Mouse (Mus musculus) MEL (cell line): ENCODE results near the gene Klrb1. TPM values are rescaled to one million over a fixed set of nuclear protein-coding genes. Genes with fewer than 3 reads are reported as not detected.

Source experiments
- DNase-seq: peaks from one replicate; pipeline ENCODE4 v3.0.0; 2011; ENCODE audit warnings: low read depth, low spot score
- H3K27ac ChIP-seq: 2 replicates; pipeline ENCODE4 v1.5.1; 2012; ENCODE audit warnings: low read depth, mild to moderate bottlenecking, control low read depth, low read length, moderate library complexity; ENCODE audit not compliant: control insufficient read depth
- H3K27me3 ChIP-seq, 2 experiments: fragments of 150-350 bp in 1 of 2; sonication (generic) in 1 of 2; 2 replicates each; pipeline ENCODE4 v1.6.1; 2012; ENCODE audit warnings: low read length in 2 of 2, mild to moderate bottlenecking in 2 of 2, improper control_type of control experiment in 1 of 2, moderate library complexity in 1 of 2; ENCODE audit not compliant: insufficient read depth in 2 of 2, control insufficient read depth in 1 of 2
- H3K36me3 ChIP-seq, 2 experiments: 2 replicates each; pipeline ENCODE4 v1.6.1; 2012 to 2014; ENCODE audit warnings: low read length in 2 of 2, improper control_type of control experiment in 1 of 2, inconsistent platforms in 1 of 2, mild to moderate bottlenecking in 1 of 2; ENCODE audit not compliant: insufficient read depth in 2 of 2, control insufficient read depth in 1 of 2
- H3K4me1 ChIP-seq, 2 experiments: fragments of 150-350 bp in 1 of 2; sonication (generic) in 1 of 2; 2 replicates each; pipeline ENCODE4 v1.6.1; 2012; ENCODE audit warnings: low read length in 2 of 2, improper control_type of control experiment in 1 of 2, mild to moderate bottlenecking in 1 of 2; ENCODE audit not compliant: insufficient read depth in 2 of 2, control insufficient read depth in 1 of 2
- H3K4me3 ChIP-seq, 2 experiments: fragments of 150-350 bp in 1 of 2; sonication (generic) in 1 of 2; 2 replicates each; pipeline ENCODE4 v1.5.1; 2012; ENCODE audit warnings: low read depth in 2 of 2, low read length in 2 of 2, mild to moderate bottlenecking in 2 of 2, moderate library complexity in 2 of 2, control low read depth in 1 of 2, improper control_type of control experiment in 1 of 2; ENCODE audit not compliant: control insufficient read depth in 1 of 2, insufficient read depth in 1 of 2
- H3K79me2 ChIP-seq: 2 replicates; pipeline ENCODE4 v1.6.1; 2012; ENCODE audit warnings: mild to moderate bottlenecking, low read length, moderate library complexity; ENCODE audit not compliant: control insufficient read depth, poor library complexity, insufficient read depth
- H3K9ac ChIP-seq: 2 replicates; pipeline ENCODE4 v1.6.1; 2012; ENCODE audit warnings: low read depth, mild to moderate bottlenecking, control low read depth, low read length, moderate library complexity; ENCODE audit not compliant: control insufficient read depth, poor library complexity, severe bottlenecking
- H3K9me3 ChIP-seq: fragments of 150-350 bp; sonication (generic); replicated peaks from 2 replicates; pipeline ENCODE4 v1.6.1; 2012; ENCODE audit warnings: mild to moderate bottlenecking, low read length, improper control_type of control experiment, moderate library complexity; ENCODE audit not compliant: insufficient read depth
- CTCF ChIP-seq, 3 experiments: IDR thresholded peaks in 2 of 3; conservative IDR thresholded peaks in 1 of 3; 2 replicates each; pipeline ENCODE4 v1.5.1; 2011 to 2012; ENCODE audit warnings: low read length in 3 of 3, low read depth in 2 of 3, mild to moderate bottlenecking in 2 of 3, improper control_type of control experiment in 1 of 3, inconsistent platforms in 1 of 3, mixed read lengths in 1 of 3, moderate library complexity in 1 of 3; ENCODE audit not compliant: control insufficient read depth in 1 of 3, insufficient read depth in 1 of 3, poor library complexity in 1 of 3, severe bottlenecking in 1 of 3
- ELF1 ChIP-seq: IDR thresholded peaks from 2 replicates; pipeline ENCODE4 v1.6.1; 2014; ENCODE audit warnings: low read depth, mild to moderate bottlenecking, inconsistent platforms, low read length, improper control_type of control experiment, moderate library complexity
- HCFC1 ChIP-seq: IDR thresholded peaks from 2 replicates; pipeline ENCODE4 v1.6.1; 2012; ENCODE audit warnings: low read depth, mild to moderate bottlenecking, inconsistent platforms, low read length, improper control_type of control experiment, moderate library complexity
- JUND ChIP-seq: IDR thresholded peaks from 2 replicates; pipeline ENCODE4 v1.6.1; 2011; ENCODE audit warnings: low read depth, mild to moderate bottlenecking, improper control_type of control experiment, low read length
- POLR2AphosphoS2 ChIP-seq: IDR thresholded peaks from 2 replicates; pipeline ENCODE4 v1.6.1; 2011; ENCODE audit warnings: low read length, improper control_type of control experiment
- TAL1 ChIP-seq: IDR thresholded peaks from 2 replicates; pipeline ENCODE4 v1.6.1; 2012; ENCODE audit warnings: mild to moderate bottlenecking, inconsistent platforms, low read length, moderate library complexity, mixed read lengths
- TCF12 ChIP-seq: IDR thresholded peaks from 2 replicates; pipeline ENCODE4 v1.6.1; 2014; ENCODE audit warnings: low read depth, mild to moderate bottlenecking, inconsistent platforms, low read length, improper control_type of control experiment, moderate library complexity
- UBTF ChIP-seq: IDR thresholded peaks from 2 replicates; pipeline ENCODE4 v1.6.1; 2012; ENCODE audit warnings: low read depth, mild to moderate bottlenecking, inconsistent platforms, low read length, improper control_type of control experiment, moderate library complexity, borderline replicate concordance; ENCODE audit not compliant: insufficient read depth
- USF1 ChIP-seq: IDR thresholded peaks from 2 replicates; pipeline ENCODE4 v1.6.1; 2014; ENCODE audit warnings: low read depth, mild to moderate bottlenecking, inconsistent platforms, low read length, improper control_type of control experiment, moderate library complexity
- ZC3H11A ChIP-seq: IDR thresholded peaks from 2 replicates; pipeline ENCODE4 v1.6.1; 2012; ENCODE audit warnings: low read depth, mild to moderate bottlenecking, inconsistent platforms, low read length, improper control_type of control experiment
- ZMIZ1 ChIP-seq: IDR thresholded peaks from 2 replicates; pipeline ENCODE4 v1.6.1; 2012; ENCODE audit warnings: low read depth, mild to moderate bottlenecking, inconsistent platforms, low read length, improper control_type of control experiment, moderate library complexity
- ZNF384 ChIP-seq: IDR thresholded peaks from 2 replicates; pipeline ENCODE4 v1.6.1; 2012; ENCODE audit warnings: low read depth, mild to moderate bottlenecking, inconsistent platforms, low read length, improper control_type of control experiment
- polyA plus RNA-seq, 2 experiments: library from polyadenylated mRNA; stranded (reverse) in 1 of 2; unstranded in 1 of 2; fragments of >175 nt in 1 of 2; fragments of >200 nt in 1 of 2; gene quantifications; 2 replicates each; pipeline versions ENCODE4 v1.2.1 to v1.2.4; 2012; ENCODE audit warnings: low replicate concordance in 2 of 2, low read depth in 1 of 2; ENCODE audit not compliant: insufficient read length in 2 of 2, insufficient read depth in 1 of 2, missing spikeins in 1 of 2
- total RNA-seq: library from RNA; depleted of rRNA; stranded (reverse); fragments of 300-350 nt; gene quantifications from 2 replicates; pipeline ENCODE4 v1.2.3, GENCODE M21; 2012

Gene Klrb1
- total and polyA plus RNA-seq, 3 experiments: not detected

GRCm38 (mm10) chr6:128736100-128736499 is 13.2 kb upstream of the Klrb1 start:
- H3K27ac ChIP-seq: no peak overlapping the region
- no peak overlapping the region for H3K9ac ChIP-seq
- no peak overlapping the region for H3K4me3 ChIP-seq
- H3K9me3 ChIP-seq: no peaks in the 10 kb centered on the region
- H3K27me3 ChIP-seq: no peaks in the 10 kb centered on the region
- no peaks in the 10 kb centered on the region for H3K36me3 ChIP-seq
- no peaks in the 10 kb centered on the region for H3K4me1 ChIP-seq
- TF ChIP-seq ELF1: no peak
- peak; percentile 26 to 36 (median 26); a peak in 5 of 6 replicates for TF ChIP-seq CTCF (IDR thresholded peaks at IDR 0.05 in 2 of 3, conservative IDR thresholded peaks at IDR 0.05 in 1 of 3; ENCODE audit: control insufficient read depth in 1 of 3, insufficient read depth in 1 of 3, low read depth in 2 of 3, low read length in 3 of 3, poor library complexity in 1 of 3, severe bottlenecking in 1 of 3)
- H3K79me2 ChIP-seq: no peaks in the 10 kb centered on the region
- peak; percentile 17 for DNase-seq

DNA sequence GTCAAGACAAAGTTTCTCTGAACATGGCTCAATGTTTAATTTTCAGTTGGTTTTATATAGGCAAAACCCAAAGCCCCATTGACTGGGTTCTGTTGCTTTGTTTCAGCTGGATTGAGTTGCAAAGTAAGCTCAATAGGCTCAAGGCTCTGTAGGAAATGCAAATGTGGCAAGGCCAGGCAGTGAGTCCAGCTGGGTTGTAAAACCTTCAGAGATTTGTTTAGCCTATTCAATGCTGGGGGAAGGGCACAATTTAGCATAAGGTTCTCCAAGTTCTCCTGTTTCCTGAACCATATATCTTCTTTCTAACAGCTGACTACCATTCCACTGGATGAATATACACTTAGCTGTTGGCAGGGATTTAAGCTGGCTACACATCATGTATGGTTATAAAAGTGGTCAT is 12.0 kb upstream of the Klrb1 start:
- no peak overlapping the region for H3K9ac ChIP-seq
- no peak overlapping the region for H3K27ac ChIP-seq
- DNase-seq: no peak
- no peaks in the 10 kb centered on the region for H3K36me3 ChIP-seq
- no peaks in the 10 kb centered on the region for H3K79me2 ChIP-seq
- H3K4me3 ChIP-seq: no peak overlapping the region
- H3K4me1 ChIP-seq: no peaks in the 10 kb centered on the region
- no peaks in the 10 kb centered on the region for H3K27me3 ChIP-seq
- TF ChIP-seq POLR2AphosphoS2: no peak
- no peaks in the 10 kb centered on the region for H3K9me3 ChIP-seq

DNA sequence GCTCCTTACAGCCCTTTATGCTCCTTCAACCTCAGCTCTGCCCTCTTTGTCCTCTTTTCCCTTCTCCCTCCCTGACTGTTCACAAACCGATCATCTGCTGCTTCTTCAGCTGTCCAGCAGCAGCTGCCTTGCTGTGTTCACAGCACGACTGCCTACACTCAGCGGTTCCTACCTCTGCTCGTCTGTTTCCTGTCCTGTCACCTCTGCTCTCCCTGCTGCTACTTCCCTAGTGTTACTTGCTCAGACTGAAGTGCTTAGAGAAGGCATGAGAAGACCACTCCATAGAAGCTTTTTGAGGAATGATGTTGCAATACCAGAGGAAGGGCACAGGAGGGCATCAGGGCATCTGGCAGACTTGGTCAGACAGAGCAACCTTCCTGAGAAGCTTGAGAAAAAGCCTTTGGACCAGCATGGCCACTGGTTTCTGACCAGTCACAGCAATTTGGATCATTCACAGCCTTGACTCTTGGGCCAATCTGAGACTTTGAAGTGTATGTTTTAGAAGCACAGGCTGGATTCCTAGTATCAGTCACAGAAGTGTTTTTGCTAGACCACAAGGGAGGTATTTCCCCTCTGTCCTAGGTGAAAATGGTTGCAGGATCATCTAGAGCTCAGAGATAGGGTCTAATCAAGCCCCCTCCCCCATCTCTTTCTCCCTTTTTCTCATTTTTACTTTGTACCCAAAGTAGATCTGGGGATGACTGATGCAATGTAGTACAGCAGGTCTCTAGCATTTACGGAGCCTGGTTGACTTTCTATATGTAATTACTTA is 11.2 kb upstream of the Klrb1 start:
- Histone ChIP-seq H3K27ac (no peak overlapping the region), H3K36me3 (no peaks in the 10 kb centered on the region), H3K9ac (no peak overlapping the region), H3K9me3 (no peaks in the 10 kb centered on the region), H3K79me2 (no peaks in the 10 kb centered on the region), H3K4me1 (no peaks in the 10 kb centered on the region), H3K4me3 (no peak overlapping the region), H3K27me3 (no peaks in the 10 kb centered on the region)
- DNase-seq: no peak
- no peak for TF ChIP-seq ZNF384
- TF ChIP-seq HCFC1: no peak
- no peak for TF ChIP-seq TCF12
- TF ChIP-seq USF1: no peak
- no peak for TF ChIP-seq ZC3H11A
- TF ChIP-seq JUND: no peak
- TF ChIP-seq ZMIZ1: no peak
- no peak for TF ChIP-seq TAL1
- TF ChIP-seq UBTF: no peak
